Mouse (Mus musculus) CH12.LX (cell line): ENCODE data around the gene Plekhj1.

Experiments used
- BHLHE40 ChIP-seq: IDR thresholded peaks from 2 replicates; pipeline ENCODE4 v1.6.1; 2011; ENCODE audit warnings: mild to moderate bottlenecking, low read depth, low read length, improper control_type of control experiment
- CHD2 ChIP-seq: IDR thresholded peaks from 2 replicates; pipeline ENCODE4 v1.6.1; 2011; ENCODE audit warnings: low read length, improper control_type of control experiment
- CTCF ChIP-seq, 2 experiments: IDR thresholded peaks in 1 of 2; conservative IDR thresholded peaks in 1 of 2; 2 replicates each; pipeline ENCODE4 v1.5.1; 2011 to 2012; ENCODE audit warnings: low read depth in 2 of 2, low read length in 2 of 2, improper control_type of control experiment in 1 of 2, inconsistent platforms in 1 of 2, mild to moderate bottlenecking in 1 of 2, moderate library complexity in 1 of 2
- E2F4 ChIP-seq: IDR thresholded peaks from 2 replicates; pipeline ENCODE4 v1.6.1; 2011; ENCODE audit warnings: low read depth, low read length, improper control_type of control experiment; ENCODE audit not compliant: insufficient replicate concordance
- EP300 ChIP-seq: IDR thresholded peaks from 2 replicates; pipeline ENCODE4 v1.6.1; 2011; ENCODE audit warnings: low read length, improper control_type of control experiment
- ETS1 ChIP-seq: conservative IDR thresholded peaks from 2 replicates; pipeline ENCODE4 v1.6.1; 2012; ENCODE audit warnings: low read depth, mild to moderate bottlenecking, inconsistent platforms, low read length, improper control_type of control experiment, moderate library complexity
- HCFC1 ChIP-seq: IDR thresholded peaks from 2 replicates; pipeline ENCODE4 v1.6.1; 2012; ENCODE audit warnings: low read depth, mild to moderate bottlenecking, inconsistent platforms, low read length, improper control_type of control experiment
- JUND ChIP-seq: conservative IDR thresholded peaks from 2 replicates; pipeline ENCODE4 v1.6.1; 2011; ENCODE audit warnings: low read depth, low read length, improper control_type of control experiment
- POLR2A ChIP-seq: IDR thresholded peaks from 2 replicates; pipeline ENCODE4 v1.6.1; 2011; ENCODE audit warnings: low read depth, mild to moderate bottlenecking, improper control_type of control experiment, low read length

GRCm38 (mm10) chr10:80787517-80787916 lies 10.9 kb downstream of the Plekhj1 start:
- TF ChIP-seq POLR2A (no peak), CTCF (conservative IDR thresholded peaks at IDR 0.05 in 1 of 2, IDR thresholded peaks at IDR 0.05 in 1 of 2; ENCODE audit: low read depth in 2 of 2, low read length in 2 of 2) (no peak), ETS1 (no peak), EP300 (no peak), BHLHE40 (no peak), CHD2 (no peak), JUND (no peak), HCFC1 (no peak), E2F4 (no peak)
